Mouse (Mus musculus) NIH3T3 (cell line): ENCODE data around the gene Uba52.

ENCODE experiments used
- DNase-seq: peaks from one replicate; pipeline ENCODE4 v3.0.0-alpha.2; 2012; ENCODE audit warnings: low read depth

The Uba52 gene

DNA sequence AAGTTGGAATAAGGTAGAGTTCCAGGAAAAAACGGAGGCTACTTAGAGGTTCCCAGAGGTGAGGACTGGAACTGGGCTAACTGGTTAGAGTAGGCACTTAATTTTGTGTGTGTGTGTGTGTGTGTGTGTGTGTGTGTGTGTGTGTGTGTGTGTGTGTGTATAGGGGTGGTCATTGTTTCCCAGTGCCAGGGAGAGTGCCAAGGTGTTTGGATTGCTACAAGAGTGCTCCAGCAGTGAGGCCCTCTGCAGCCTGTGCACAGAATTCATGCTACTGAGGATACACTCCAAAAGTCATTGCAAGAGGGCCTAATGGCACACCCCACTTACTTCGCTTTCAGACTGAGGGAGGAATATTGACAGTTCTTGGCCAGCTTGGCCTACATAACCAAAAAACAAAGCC is 27.7 kb downstream of the Uba52 start:
- DNase-seq: no peak

DNA sequence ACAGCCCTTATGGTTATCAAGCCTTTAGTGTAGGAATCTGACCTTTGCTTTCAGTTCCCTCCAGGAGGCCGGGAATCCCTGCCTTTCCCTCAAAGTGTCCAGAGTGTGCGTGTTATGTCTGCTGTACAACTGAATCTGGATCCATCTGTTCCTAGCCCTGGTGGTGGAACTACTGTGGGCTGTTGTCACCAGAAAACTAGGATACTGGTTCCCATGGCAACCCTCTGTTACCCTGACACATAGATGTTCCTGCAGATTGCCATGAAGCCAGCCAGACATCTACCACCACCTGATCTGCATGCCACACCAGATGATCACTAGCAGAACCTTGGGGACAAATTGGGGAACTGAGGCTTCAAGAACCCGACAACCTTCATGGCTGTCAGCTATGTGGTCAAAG is 28.7 kb downstream of the Uba52 start:
- DNase-seq: no peak

DNA sequence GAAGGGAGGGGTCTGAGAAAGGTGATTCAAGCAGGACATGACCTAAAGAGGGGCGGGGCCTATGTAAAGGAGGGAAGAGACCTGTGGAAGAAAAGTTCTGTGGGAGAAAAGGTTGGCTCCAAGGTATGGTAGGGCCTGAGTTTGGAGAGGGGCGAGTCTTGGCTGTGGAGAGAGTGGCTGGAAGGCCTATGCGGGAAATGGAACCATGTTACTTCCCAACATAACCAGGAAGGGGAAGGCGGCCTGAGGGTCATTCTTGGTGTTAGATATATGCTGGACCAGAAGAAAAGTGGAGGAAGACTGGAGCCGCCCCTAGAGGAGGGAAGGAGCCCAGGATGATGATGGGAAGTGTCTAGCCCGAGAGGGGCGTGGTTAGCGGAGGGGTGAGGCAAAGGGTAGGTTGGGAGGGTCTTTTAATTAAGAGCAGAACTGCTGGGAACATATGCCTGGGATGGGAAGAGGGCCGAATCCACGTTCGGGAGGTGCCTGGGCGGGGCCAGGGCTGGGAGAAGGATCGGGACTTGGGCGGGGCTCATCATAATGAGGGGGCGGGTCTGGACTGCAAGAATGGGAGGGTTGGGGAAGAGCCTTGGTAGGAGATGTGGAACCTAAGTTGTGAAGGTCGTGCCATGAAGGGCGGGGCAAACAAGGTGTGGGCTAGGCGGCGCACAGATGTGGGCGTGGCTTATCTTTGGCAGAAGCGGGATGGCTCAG is 33.2 kb downstream of the Uba52 start:
- peak; percentile 83 for DNase-seq

DNA sequence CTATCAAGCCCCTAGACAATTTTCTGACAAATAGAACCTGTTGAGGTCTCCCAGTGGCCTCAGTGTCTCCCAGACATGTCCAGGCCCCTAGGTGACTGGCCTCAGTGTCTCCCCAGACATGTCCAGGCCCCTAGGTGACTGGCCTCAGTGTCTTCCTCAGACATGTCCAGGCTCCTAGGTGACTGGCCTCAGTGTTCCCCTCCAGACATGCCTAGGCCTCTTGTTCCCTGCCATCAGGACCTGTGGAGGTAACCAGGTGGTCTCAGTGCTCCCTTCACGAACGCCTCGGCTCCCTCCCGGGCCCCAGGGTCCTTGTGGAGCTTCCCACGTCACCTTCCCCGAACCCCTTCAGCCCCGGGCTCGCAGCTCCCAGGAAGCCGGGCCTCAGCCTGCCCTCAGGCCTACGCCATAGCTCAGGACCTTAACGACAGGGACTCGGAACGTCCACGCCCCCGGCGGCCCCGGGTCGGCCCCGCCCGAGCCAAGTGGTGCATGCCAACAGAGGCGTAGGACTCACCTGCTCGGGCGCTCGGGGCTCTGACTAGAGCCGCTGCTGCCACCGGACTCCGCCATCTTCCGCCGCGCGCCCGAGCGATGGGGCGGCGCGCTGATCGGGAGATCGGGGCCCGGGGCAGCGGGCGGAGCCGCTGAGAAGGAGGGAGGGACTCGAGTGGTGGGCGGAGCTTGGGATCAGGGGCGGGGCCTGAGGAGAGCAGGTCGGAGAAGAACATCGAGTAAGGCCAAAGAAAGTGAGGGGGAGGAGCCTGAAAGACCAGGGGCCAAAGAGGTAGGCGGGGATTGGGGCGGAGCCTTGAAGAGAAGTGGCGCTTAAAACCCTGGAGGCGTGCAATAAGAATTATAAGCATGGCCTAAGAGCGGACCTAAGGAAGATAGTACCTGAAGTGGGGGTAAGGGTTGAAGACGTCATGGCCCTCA is 34.0 kb downstream of the Uba52 start, which contains the start of gene Klhl26:
Klhl26 (minus strand) TSS at position 636 of the 936 bp plus-strand sequence.
- DNase-seq: peak; percentile 98

DNA sequence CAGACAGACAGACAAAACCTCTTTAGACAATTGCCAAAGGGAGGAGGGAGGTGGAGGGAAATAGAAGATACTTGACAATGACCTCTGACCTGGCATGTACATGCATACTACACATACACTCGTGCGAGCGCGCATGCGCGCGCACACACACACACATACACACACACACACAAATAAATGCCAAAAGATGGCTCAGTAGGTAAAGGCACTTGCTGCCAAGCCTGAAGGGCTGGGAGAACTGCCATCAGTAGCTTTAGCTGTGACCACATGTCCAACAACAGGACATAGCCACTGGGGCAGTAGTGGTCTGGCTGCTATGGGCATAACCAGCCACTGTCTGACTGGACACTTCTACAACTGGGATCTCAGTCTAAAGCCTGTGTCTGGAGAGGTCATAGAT is 38.7 kb downstream of the Uba52 start:
- no peak for DNase-seq

DNA sequence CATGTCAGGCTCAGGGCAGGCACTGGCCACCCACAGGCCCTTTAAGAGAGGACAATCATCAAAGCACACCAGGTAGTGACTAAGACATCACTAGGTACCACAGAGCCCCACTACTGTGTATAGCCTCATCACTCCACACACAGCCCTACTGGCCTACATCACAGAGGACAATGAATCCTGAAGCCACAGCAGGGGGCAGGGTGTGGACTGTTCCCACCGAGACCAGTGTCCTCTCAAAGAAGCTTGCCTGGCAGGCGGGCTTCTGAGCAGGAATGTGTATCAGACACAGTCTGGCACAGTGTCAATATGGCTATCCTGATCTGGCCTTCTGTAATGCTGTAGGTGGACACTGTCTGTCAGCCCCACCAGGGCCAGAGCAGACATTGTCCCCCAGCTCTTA is 40.7 kb downstream of the Uba52 start:
- DNase-seq: no peak

DNA sequence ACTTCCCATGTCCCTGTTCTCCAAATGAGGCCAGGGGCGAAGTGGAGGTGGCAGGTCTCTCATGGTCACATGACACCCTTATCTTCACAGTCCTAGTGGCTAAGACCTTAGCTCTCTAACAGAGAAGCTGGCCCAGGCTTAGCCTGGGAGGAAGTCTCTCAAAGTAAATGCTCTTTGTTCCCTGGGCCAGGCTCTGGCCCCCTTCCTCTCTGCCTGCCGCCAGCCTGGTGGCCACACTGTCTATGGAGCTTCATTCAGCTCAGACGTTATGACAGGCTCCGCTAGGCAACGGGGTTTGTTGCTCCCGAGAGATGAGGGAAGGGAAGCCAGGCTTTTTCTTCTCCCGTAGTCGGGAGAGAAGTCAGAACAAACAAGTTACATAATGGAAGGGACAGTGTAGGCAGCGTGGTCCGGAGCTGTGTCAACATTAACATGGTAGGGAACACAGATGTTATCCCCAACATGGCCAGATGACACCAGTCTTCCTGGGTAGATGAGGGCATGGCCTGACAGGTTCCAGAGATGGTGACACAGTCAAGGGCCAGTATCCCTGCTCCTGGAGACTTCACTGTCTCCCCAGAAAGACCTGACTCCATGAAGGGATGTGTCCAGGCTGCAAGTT is 41.2 kb downstream of the Uba52 start:
- no peak for DNase-seq

DNA sequence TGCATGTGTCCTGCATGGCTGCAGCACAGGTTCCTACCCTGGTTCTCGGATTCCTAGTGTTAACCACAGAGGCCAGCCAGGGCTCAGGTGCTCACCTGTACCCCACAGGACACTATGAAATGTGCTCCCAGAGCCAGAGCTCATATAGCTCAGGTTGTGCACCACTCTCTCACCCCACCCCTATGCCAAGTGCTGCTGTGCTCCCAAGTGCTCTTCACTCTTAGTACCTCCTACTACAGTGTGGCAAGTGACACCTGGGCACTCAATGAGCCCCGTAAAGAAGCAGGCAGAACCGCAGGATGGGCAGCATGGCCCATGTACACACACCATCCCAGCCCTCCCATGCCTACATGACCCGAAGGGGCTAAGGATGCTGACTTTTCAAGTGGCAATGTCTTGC is 41.9 kb downstream of the Uba52 start:
- no peak for DNase-seq

DNA sequence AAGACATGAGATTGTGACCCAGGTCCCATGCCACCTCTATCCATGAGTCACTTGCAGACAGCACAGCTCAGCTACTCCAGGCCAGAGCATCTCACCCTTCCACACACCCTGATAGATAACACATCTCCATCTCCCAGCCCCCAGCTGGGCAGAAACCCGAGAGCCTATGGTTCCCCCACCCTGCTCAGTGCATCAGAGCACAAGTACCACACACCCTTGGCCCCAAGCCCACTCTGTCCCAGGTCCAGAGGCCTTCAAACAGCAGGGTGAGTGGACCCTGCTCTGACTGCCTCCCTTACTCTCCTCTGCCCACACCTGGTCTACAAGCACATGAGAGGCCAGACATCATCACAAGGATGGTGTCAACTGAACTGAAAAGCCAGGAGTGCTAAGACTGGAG is 42.7 kb downstream of the Uba52 start:
- DNase-seq: no peak

DNA sequence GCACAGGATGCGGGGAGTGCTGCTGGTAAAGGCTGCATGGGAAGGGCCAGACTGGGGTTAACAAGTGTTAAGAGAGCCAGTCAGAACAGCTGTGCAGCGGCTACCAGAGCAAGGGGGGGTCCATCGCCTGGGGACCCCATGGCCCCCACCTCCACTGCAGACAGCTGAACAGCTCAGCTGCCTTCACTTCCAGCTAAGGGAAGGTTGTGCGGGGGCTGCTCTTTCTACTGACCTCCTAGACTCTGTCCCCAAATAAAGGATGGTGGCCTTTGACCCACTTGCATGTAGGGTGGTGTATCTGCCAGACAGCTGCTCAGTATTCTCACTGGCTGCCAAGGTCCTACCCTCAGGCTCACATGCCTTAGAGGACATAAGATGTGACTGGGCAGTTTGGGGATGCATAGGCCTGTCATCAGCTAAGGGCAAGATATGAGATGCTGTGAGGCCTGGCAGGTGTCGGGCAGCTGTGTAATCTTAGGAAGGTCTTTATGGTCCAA is 43.3 kb downstream of the Uba52 start:
- DNase-seq: no peak

DNA sequence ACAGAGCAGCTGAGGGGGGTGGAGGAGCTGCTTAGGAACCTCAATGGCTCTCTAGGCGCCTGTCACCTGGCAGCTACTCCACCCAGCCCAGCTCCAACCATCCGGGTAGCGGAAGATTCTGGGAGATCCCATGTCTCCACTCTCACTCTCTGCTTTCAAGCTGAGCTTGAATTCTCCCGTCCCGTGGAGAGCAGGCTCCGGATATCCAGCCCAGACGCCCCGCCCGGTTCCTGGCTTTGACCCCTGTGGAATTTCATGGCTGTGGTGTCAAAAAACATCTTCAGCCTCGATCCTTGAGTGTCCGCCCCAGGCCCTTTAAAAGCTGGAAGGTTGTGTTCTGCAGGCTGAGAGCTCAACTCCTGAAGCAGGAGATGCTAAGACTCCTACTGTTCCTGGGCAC is 43.8 kb downstream of the Uba52 start:
- no peak for DNase-seq

DNA sequence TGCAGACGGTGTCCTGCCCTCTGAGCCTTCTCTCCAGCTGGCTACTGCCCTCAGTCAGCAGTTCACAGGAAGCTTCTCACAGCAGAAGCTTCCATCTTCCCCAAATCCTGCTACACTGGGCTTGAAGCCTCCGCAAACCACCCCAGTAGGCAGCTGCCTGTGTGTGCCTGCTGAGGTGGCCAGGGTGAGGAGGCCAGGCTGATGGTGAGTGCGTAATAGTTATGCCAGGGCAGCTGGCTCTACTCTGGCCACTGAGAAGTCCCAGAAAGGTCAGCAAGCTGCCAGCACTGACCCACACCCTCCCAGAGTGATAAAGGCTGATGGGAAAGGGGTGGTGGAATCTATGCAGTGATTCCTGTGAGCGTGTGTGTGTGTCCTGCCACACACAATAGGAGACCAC is 44.3 kb downstream of the Uba52 start:
- no peak for DNase-seq

DNA sequence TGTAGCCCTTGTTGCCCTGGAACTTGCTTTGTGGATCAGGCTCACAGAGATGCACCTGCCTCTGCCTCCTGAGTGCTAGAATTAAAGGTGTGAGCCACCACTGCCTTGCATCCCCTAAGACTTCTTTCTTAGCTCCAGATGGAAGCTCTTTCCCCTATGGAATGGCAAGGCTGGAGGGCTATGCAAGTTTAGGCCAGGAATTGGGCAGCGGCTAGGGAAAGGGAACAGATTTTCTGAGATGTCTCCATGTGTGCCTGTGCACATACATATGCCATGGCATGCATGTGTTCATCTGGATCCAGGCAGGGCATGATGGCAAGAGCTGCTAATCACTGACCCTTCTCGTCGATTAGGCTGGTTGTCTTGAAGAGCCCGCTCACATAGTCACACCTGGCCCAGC is 44.9 kb downstream of the Uba52 start:
- no peak for DNase-seq

DNA sequence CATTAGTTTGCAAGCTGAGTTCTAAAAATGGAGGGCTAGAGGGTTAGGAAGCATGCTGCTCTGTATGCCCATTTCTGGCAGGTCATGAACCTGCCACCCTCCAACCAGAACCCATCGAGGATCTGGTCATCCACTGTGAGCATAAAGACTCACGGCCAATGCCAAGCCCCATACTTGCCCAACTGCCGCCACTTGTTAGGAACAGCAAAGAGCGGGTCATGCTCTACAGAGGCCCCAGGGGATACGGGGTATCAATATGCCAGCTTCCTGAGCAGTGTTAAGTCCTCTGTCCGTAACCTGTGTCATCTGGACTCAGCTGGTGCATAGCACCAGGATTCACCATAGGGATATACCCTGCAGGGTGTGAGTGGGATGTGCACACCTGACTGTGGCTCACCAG is 46.4 kb downstream of the Uba52 start:
- DNase-seq: no peak

DNA sequence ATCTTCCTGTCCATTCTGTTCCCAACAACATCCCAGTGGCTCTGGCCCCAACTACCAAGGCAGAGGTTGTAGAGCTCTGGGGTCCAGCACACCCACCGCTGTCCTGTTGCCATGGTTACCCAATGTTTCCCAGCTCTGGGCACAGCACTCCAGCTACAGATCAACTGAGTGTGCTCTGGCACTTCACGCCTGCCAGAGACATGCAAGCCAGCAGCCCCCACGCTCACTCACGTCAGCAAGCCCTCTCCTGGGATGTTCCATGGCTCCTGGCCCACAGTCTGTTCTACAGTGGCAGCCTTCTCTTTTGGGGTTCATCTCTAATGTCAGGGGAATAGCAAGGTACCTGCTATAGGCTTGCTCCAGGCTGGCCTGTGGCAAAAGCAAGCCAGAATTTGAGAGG is 47.3 kb downstream of the Uba52 start:
- DNase-seq: peak; percentile 22

DNA sequence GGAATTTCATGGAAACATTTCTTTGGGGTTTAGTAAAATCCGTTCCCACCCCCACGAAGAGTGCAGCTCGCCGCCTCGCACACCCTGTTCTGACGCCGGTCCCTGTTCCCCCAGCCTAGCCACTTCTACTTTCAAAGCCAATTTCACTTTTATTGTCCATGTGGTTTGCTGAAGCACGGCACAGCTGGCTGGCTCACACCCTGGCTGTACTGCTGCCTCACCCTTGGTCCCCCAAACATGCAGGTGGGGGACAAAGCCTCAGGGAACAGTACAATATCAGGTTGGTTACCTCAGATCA is 48.1 kb downstream of the Uba52 start:
- no peak for DNase-seq

DNA sequence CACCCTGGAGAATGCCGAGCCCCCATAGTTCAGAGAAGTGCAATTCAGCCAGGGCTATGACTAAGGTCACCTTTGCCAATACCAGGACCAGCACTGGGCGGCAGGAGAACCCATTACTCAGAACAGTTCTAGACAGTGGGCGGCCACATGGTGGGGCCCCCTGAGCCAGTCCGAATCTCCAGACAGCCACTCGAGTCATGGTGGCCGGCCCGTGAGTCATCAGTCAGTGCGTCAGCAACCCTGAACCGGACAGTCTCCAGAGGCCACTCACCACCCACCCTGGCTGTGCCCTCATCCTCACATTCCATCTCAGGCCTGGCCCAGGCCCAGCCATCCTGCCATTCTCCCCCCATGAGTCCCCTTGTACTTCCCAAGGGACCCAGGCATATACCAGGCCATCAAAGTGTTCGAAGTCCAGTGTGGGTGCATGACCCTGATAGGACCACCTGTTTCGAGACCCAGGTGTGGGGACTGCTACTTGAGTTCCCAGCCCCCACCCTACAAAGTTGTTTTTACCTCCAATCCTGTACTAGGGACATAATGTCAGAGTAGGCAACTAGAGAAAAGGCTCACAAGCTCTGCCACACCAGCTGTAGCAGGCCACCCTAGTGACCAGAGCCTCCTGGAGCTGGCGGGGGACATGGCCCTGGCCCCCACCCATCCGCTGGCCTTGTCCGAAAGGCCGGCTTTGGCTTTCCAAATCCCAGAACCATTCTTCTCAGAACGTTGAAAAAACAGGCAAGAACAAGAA is 48.7 kb downstream of the Uba52 start:
- peak; percentile 75 for DNase-seq

DNA sequence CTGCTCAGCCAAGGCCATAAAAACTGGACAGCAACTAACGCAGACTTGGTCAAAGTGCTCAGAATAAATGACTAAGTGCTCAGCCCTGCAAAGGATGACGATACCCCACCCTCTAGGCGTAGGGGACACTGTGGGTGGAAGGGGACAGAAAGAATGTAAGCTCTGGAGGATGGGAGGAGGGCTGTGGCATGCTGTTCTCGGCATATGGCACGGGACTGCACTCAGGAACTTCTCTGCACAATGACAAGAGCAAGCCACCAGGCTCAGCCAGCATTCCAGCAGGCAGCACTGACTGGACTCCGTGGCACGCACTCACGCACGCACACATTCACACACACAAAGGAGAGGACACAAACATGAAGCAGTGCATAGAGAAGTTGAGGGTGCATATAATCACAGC is 50.0 kb downstream of the Uba52 start:
- peak; percentile 38 for DNase-seq

DNA sequence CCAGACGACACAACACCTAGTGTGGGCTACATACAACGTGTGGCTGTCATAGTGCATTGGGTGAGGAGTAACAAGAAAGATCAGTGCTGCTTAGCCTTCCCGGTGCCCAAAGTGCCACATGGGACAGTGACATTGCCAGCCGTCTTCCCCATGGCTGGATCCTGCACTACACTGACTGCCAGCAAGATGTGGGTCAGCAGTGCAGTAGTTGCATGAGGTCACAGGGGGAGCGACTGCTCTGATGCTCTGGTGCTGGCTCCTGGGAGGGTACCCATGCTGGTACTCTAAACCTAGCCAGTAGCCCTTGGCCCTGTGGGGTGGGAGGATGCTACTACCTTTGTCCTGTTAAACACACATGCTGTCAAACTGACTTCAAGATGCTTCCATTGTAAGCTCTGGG is 50.4 kb downstream of the Uba52 start:
- DNase-seq: no peak

DNA sequence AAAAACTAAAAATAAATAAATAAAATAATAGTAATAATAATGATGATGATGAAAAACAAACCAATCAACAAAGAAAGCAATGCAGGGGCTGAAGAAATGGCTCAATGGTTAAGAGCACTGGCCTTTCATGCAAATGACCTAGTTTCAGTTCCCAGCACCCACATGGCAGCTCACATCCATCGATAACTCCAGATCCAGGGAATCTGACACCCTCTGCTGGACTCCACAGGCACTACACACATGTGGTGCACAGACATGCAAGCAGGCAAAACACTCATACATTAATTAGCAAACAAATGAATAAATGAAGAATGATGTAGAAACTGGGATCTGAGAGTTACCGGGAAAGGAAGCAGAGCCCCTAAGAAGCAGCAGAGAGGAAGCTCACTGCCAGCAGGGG is 51.0 kb downstream of the Uba52 start:
- no peak for DNase-seq

DNA sequence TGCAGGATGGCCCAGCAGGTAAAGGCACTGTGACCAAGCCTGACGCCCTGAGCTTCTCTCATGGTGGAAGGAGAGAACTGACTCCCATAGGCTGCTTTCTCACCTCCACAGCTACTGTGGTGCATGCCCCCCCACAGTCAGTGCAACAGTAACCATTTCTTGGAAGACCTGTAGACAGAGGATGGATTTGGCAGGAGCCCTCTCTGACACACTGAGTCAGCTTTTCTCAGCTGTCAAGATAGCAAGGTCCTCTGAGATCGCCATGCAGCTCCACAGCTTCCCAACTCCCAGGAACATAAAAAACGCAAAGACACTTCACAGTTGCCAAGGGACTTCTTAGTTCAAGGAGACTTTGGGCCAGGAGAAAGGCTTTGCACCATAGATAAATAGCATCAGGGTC is 52.1 kb downstream of the Uba52 start:
- peak; percentile 40 for DNase-seq
